Mouse (Mus musculus) heart, postnatal 10 days (tissue): ENCODE measurements around the gene Padi1. TPM values are rescaled to one million over a fixed set of nuclear protein-coding genes. Genes with fewer than 3 reads are reported as not detected.

ENCODE experiments used
- DNase-seq, 2 experiments: peaks; one replicate each; pipeline ENCODE4 v3.0.0; 2021
- intact Hi-C: fragments of 180-260 bp; cut with DNase I; formaldehyde crosslinking; loops from one replicate; pipeline ENCODE4 v1.15.1; 2025
- total RNA-seq, 2 experiments: library from RNA; stranded (reverse); gene quantifications; 2 replicates each; pipeline ENCODE4 v1.2.3; 2021

Gene Padi1
- total RNA-seq, 2 experiments from 2014 or later = not detected

DNA sequence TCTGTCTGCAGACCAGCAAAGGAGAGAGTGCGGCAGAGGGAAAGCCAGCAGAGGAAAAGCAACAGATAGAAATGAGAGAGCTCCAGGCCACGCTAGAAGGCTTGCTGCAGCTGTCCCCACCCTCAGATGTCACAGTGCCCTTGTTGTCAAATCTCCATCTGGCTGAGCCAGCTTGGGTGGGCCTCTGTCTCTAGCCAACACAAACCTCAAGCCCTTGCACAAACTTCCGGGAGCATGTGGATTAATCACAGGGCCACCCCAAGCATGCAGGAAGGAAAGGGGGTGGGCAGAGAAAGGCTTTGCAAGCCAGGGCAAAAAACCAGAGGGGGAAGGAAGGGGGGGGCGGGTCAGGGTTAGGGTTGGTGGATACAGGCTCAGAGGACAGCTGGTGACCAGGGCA is 58.2 kb downstream of the Padi1 start:
- intact Hi-C loops = no loop called here
- peak; percentile 52 to 63 for DNase-seq

- intact Hi-C loops = no loop called here
- DNase-seq = no peak
These were observed 60.4 kb downstream of the Padi1 start for GRCm38 (mm10) chr4:140785217-140785616.

DNA sequence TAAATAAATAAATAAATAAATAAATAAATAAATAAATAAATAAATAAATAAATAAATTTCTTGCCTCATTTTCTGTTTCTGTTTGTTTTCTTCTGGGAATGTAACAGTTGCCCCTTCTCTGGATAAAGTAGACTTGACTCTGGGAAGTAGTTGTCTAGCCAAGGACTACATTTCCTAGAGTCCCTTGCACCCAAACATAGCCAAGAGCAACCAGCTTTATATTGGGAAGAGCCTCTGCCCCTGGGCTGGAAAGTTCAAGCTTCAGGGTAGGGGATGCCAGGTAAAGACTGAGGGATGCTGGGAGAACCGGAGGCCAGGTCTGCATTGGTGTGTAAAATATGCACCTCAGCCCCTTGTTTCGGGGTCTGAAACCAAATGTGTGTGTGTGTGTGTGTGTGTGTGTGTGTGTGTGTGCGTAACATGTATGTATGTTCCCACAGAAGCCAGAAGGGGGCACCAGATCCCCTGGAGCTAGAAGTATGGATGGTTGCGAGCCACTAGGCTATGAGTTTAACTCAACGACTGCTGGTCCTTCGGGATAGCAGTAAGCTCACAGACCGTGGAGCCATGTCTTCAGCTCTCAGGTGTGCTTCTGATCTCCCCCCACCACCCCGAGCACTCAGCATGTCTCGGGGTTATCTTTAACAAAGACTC is 61.2 kb downstream of the Padi1 start:
- no peak for DNase-seq

DNA sequence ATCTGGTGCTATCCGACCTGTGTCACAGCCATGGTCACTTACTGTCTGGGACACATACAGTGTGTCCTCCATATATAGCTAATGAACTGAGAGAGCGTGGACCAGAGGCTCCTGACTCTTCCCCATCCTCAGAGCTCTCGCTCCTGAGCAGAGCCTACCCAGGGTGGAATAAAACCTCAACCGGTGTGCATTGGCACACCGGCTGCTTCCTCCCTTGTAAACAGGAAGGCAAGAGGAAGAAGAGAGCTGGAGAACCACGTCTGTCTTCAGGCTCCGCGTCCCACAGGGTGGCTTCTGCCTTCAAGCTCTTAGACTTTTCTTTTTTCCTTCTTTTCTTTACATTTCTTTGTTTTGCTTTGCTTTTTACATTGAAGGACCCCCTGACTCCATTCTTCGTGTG is 62.8 kb downstream of the Padi1 start:
- no peak for DNase-seq
- intact Hi-C loops = no loop called here

More for the DNA sequence above, 61.2 kb downstream of the Padi1 start:
- intact Hi-C loops = no loop called here

- intact Hi-C loops = no loop called here
- DNase-seq = no peak
These were observed 65.1 kb downstream of the Padi1 start for GRCm38 (mm10) chr4:140780507-140780906.

- DNase-seq = peak; percentile 27 to 35
- intact Hi-C loops = no loop called here
These were observed 65.7 kb downstream of the Padi1 start for GRCm38 (mm10) chr4:140779803-140780397.

GRCm38 (mm10) chr4:140776623-140777022 is 69.0 kb downstream of the Padi1 start:
- intact Hi-C loops = no loop called here
- DNase-seq = no peak

DNA sequence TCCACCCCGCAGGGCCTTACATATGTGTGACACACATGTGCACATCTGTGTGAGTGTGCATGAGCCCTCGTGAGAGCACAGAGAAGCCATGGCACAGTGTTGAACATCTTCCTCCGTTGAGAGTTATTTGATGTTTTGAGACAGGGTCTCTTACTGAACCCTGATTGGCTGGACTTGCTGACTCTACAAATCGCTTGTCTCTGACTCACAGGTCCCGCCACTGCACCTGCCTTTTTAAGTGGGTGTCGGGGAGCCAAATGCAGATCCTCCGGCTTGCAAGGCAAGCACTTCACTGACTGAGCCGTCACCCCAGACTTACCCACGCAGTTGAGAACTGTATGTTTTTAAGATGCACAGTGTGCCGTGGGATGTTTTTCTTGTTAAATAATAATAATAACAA is 69.7 kb downstream of the Padi1 start:
- no peak for DNase-seq
- intact Hi-C loops = no loop called here

- intact Hi-C loops = no loop called here
- DNase-seq = no peak
These were observed 70.7 kb downstream of the Padi1 start for GRCm38 (mm10) chr4:140774893-140775292.

DNA sequence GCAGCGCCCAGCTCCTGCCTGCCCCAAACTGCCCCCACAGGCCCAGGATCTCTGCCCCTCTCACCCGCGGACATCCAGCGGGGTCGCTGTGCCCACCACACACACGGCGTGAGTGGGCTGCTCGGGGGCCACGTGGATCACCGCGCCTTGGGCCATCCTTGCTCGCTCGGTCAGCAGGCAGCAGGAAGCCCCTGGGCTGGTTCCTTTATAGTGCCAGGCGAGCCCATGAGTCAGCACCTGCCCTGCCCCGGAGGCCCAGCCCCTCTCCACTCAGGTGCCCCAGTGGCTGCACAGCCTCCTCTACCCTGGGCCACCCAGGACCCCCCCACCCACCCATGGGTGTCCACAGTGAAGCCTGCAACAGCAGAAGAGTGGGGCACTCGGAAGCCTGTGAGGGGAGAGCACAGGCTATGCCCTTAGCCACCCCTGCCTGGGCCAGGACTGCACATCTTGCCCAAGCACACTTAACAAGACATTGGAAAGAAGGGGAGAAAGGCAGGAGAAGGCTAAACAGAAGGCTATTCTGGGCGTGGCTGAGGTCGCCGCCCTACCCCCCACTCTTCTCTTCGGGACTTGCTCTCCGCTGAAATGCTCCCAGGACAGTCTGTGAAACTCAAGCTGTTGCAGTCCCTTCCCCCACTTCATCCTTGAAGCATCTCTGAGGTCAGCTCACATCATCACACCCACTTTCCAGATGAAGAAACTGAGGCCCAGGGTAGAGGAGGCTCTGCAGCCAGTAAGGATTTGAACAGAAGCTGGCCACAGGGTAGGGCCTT is 71.4 kb downstream of the Padi1 start, which contains the start of gene Padi4:
Gene Padi4 (minus strand): TSS at position 212 of the 776 bp plus-strand sequence.
- no peak for DNase-seq
- intact Hi-C loops = no loop called here

GRCm38 (mm10) chr4:140771091-140771490 is 74.5 kb downstream of the Padi1 start:
- intact Hi-C loops = no loop called here
- DNase-seq = no peak

GRCm38 (mm10) chr4:140770433-140770832 is 75.1 kb downstream of the Padi1 start:
- intact Hi-C loops = no loop called here

GRCm38 (mm10) chr4:140768973-140769372 is 76.6 kb downstream of the Padi1 start:
- DNase-seq = no peak
- intact Hi-C loops = no loop called here

More at GRCm38 (mm10) chr4:140770433-140770832, 75.1 kb downstream of the Padi1 start:
- peak; percentile 66 to 68 for DNase-seq

DNA sequence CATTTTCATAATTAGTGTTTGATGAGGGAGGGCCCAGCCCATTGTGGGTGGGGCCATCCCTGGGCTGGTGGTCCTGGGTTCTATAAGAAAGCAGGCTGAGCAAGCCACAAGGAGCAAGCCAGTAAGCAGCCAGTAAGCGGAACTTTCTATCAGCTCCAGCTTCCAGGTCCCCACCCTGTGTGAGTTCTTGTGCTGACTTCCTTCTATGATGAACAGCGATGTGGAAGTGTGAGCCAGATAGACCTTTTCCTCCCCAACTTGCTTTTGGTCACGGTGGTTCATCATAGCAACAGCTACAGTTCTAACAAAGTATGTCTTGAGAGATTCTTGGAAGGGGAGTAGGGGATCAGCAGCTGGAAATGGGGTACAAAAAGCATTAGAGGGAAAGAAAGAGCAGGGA is 79.6 kb downstream of the Padi1 start:
- intact Hi-C loops = no loop called here
- no peak for DNase-seq

GRCm38 (mm10) chr4:140763158-140763557 is 82.4 kb downstream of the Padi1 start:
- DNase-seq = peak; percentile 36 to 65
- intact Hi-C loops = loop anchor here (1.0 kb wide), 1 partner anchor 195 kb away; no protein-coding TSS in a partner anchor

Other genes with a start within 250 kb of the Padi1 start
- 10 to 100 TPM; 55.4 to 68.4 TPM for gene Arhgef10l, start 179.8 kb downstream of the Padi1 start, total RNA-seq
- gene Rcc2, start 145.2 kb downstream of the Padi1 start, total RNA-seq = 10 to 100 TPM; 31.8 to 36.0 TPM
- gene Padi6, start 103.1 kb downstream of the Padi1 start, total RNA-seq = not detected
- gene Padi4, start 71.5 kb downstream of the Padi1 start, total RNA-seq = under 1 TPM; 0.40 to 0.48 TPM
- gene Padi3, start 35.1 kb downstream of the Padi1 start, total RNA-seq = under 1 TPM; 0.12 TPM
- gene Padi2, start 60.6 kb upstream of the Padi1 start, total RNA-seq = 1 to 10 TPM in 1 of 2 experiments, under 1 TPM in 1; 0.65 to 1.1 TPM
- 100 to 1,000 TPM; 725 to 746 TPM for gene Sdhb, start 115.4 kb upstream of the Padi1 start, total RNA-seq
- gene Atp13a2, start 141.1 kb upstream of the Padi1 start, total RNA-seq = 10 to 100 TPM; 20.0 to 24.7 TPM
- 10 to 100 TPM; 47.6 to 53.7 TPM for gene Mfap2, start 164.6 kb upstream of the Padi1 start, total RNA-seq
- 1 to 10 TPM; 7.0 to 7.4 TPM for gene Crocc, start 214.8 kb upstream of the Padi1 start, total RNA-seq
- 10 to 100 TPM; 33.3 to 34.3 TPM for gene Necap2, start 232.6 kb upstream of the Padi1 start, total RNA-seq
- not detected for gene Spata21, start 242.6 kb upstream of the Padi1 start, total RNA-seq